Mouse (Mus musculus) embryonic fibroblast, embryonic 13.5 days (primary cell): ENCODE data around the gene Eid2.
"Not testable (repeated sequence)": the region's sequence is repeated elsewhere in the genome, so short reads cannot be mapped to it uniquely, and the experiment has no call there.

Experiments
- CTCF ChIP-seq: IDR thresholded peaks from 2 replicates; pipeline ENCODE4 v1.5.1; 2011; ENCODE audit warnings: mild to moderate bottlenecking, control low read depth, low read length, moderate library complexity, borderline replicate concordance; ENCODE audit not compliant: insufficient read depth
- POLR2A ChIP-seq: IDR thresholded peaks from 2 replicates; pipeline ENCODE4 v1.6.1; 2011; ENCODE audit warnings: low read depth, mild to moderate bottlenecking, control low read depth, low read length, moderate library complexity

- not testable (repeated sequence) for TF ChIP-seq CTCF, POLR2A
Measured at GRCm38 (mm10) chr7:28218951-28219740, 48.5 kb upstream of the Eid2 start.
